Mouse (Mus musculus): Measurements from ENCODE around the gene Clcf1.
"Not testable (repeated sequence)": the region's sequence is repeated elsewhere in the genome, so short reads cannot be mapped to it uniquely, and the experiment has no call there.

Clcf1 gene

DNA sequence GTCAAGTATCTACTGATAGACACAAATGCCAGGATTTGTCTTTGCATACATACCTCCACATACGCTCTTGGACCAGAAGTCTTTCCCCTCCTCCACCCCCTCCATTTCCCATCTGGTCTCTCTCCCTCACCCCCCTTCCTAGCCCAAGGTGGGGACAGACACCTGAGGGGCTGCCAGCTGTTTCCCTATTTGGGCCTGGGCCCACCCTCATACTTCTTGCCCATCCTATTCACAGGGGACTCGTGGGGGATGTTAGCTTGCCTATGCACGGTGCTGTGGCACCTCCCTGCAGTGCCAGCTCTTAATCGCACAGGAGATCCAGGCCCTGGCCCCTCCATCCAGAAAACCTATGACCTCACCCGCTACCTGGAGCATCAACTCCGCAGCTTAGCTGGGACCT lies 5.9 kb downstream of the Clcf1 start:
- DNase-seq: no peak

DNA sequence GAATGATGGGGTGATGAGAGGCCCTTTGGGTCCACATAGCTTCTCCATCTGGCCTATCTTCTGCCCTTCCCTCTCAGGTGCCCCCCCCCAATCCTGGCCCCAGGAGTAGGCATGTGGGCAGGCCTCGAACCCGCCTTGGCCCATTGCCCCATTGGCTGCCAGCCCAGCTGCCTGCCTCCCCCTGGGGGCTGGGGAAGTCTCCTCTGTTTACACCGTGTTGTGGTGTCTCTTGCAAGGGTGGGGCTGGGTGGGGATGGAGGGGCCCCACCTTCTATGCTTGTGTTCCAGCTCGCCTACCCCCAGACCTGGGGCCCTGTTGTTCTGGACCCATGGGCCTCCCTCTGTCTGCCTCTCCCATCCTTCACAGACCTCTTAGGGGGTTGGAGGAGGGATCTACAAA lies 6.4 kb downstream of the Clcf1 start:
- no peak for DNase-seq

DNA sequence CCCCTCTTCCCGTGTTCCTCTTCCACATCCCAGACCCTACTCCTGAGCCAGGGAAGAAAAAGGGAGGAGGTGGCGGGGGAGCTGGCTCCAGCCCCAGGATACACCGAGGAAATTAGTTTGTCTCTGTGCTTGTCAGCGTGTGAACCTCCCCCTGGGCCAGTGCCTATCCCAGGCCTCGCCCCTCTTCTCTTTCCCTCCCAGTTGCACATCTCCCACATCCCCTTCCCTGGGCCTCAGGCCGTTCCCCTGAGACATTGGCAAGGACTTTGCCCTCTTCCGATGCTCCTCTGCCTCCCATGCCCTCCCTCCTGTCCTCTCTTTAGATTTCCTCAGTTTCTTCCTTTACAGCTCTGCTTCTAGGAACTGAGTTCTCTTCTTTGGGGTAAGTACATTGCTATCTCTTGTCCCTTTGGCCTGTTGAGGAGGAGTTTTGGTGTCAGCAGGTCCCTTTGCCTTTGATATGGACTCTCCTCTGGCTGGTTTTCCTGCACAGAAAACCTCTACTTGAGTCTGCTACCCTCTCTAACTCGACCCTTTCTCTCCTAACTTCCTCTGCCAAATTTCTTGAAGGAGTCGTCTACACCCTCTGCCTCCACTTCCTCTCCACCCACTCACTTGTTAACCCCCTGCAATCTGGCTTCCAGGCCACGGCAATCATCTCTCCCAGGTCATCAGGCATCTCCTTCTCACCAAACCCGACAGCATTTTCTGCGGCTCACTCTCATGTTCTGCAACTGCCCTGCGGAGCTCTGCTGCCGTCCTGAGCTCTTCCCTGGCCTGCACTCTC lies 7.1 kb downstream of the Clcf1 start:
- no peak for DNase-seq

DNA sequence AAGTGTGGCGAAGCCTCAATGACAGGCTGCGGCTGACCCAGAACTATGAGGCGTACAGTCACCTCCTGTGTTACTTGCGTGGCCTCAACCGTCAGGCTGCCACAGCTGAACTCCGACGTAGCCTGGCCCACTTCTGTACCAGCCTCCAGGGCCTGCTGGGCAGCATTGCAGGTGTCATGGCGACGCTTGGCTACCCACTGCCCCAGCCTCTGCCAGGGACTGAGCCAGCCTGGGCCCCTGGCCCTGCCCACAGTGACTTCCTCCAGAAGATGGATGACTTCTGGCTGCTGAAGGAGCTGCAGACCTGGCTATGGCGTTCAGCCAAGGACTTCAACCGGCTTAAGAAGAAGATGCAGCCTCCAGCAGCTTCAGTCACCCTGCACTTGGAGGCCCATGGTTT lies 8.1 kb downstream of the Clcf1 start:
- no peak for DNase-seq

DNA sequence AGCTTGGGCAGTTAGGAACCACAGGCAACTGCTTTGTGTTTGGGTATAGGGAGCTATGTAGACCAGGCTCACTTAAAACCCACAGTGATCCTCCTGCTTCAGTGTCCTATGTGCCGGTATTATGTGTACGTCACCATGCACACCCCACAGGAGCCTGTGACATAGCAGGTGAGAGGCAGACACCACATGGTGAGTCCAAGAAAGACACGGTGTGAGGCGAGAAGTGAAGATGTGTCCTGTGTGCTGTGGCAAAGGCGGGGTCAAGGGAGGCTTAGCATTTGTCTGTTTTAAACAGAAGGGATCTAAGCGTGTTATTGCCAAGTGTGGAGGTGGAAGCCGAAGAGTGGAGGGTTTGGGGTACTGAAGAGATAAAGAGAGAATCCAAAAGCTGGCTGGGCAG lies 12.7 kb downstream of the Clcf1 start:
- no peak for DNase-seq

DNA sequence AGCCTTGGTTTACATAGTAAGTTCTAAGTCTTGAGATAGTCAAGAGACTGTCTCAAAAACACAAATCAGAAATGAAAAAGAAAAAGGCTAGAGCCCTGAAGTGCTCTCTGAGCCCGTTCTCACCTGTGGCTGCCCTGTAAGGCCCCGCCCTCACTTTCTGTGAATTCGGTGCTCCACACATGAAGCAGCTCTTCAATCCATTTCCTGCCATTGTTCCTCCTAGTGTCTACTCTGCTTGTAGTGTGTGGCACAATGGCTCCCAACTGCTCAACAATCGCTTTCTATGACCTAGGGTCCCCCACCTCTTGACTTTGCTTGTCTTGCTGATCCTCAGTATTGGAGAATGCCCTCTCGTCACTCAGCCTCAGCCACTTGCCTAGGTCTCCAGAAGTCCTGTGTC lies 13.4 kb downstream of the Clcf1 start:
- no peak for DNase-seq

DNA sequence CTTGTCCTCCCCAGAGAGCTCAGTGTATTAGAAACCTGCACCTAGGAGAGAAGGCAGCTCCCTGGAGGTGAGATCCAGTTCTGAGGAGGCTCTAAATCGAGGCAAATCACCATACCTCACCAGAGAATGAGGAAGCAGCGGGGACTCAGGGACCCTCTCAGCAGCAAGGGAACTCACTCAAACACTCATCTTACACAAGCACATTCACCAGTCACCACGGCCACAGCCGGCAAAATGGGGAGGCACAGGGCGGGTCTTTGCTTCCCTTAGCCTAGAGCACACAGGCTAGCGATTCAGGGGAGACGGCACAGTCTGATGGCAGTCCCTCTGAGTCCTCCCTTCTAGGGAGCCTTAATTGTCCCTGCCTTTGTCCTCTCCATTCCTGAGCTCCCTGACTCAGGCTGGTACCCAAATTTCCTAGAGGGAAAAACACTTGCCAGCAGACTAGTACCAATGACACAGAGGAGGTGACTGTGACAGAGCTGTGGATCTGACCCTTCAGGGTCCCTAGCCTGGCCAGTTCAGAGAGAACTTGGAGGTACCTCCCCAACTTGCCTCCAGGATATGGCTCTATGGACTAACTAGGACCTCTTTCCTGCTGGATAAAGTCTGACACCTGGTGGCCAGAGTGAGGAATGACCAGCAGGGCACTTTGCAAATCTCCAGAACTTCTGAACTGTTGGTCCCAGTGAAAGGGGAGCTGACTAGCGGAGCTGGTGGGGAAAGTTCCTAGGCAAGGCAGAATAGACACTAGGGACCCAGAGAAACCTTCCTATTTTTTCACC lies 14.0 kb downstream of the Clcf1 start:
- DNase-seq: peak; percentile 76

DNA sequence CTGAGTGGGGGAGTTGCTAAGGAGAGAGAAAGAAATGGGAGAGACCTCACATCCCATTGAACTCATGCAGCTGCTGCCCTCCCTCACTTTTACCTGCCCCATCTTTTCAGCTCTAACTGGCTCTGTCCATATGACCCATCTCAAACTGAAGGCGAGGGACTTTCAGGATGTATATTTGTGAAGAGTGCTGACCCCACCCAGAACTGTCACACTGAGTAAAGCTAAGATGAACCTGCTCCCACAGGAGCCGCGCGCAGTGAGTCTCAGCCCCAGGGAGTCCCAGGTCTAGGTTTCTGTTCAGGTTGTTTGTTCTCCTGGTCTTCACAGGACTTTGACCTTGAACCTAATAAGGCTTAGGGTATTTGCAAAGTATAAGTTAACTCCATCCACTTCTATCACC lies 14.9 kb downstream of the Clcf1 start:
- no peak for DNase-seq

DNA sequence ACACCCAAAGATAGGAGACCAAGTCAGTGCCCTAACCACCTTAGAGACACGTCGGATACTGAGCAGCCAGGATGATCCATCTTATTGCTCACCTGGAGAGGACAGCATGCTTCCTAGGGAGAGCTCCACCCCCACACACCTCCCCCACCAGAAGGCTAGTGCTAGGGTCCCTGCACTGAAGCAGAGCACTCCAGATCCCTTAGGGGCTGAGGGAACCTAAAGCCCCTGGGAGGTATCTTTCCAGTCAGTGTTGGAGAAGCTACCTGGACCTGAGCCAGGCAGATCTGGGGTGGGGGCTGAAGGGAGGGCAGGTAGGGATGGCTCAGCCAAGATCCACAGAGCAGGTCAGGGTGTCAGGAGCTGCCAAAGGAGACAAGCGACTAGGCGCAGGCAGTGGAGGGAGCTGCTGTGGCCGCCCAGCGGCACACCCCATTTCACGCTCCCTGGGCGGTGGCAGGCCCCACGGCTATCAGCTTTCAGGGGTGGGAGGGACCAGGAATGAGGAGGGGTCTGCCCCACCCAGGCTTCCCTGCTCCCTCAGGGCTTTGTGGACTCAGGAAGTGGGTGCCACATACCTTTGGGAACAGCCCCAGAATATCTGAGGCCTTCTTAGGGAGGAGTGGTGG lies 15.5 kb downstream of the Clcf1 start:
- DNase-seq: peak; percentile 60

DNA sequence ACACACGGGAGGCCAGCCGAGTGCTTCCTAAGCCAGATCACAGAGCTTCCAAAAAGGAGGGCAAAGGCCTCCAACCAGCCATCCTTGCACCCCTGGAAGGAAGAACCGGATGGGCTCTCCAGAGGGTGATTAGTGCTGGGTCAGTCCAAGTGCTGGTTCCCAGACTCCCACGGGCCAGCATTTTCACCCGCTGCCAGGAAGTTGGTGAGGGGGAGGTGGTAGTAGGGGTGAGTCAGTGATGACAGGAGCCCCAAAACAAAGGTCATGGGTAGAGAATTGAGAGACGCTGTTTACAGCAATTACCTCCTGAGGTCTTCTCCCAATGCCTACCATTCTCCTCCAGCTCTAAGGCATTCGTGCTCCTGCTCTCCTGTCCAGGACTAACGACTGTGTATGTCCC lies 16.4 kb downstream of the Clcf1 start:
- DNase-seq: no peak

DNA sequence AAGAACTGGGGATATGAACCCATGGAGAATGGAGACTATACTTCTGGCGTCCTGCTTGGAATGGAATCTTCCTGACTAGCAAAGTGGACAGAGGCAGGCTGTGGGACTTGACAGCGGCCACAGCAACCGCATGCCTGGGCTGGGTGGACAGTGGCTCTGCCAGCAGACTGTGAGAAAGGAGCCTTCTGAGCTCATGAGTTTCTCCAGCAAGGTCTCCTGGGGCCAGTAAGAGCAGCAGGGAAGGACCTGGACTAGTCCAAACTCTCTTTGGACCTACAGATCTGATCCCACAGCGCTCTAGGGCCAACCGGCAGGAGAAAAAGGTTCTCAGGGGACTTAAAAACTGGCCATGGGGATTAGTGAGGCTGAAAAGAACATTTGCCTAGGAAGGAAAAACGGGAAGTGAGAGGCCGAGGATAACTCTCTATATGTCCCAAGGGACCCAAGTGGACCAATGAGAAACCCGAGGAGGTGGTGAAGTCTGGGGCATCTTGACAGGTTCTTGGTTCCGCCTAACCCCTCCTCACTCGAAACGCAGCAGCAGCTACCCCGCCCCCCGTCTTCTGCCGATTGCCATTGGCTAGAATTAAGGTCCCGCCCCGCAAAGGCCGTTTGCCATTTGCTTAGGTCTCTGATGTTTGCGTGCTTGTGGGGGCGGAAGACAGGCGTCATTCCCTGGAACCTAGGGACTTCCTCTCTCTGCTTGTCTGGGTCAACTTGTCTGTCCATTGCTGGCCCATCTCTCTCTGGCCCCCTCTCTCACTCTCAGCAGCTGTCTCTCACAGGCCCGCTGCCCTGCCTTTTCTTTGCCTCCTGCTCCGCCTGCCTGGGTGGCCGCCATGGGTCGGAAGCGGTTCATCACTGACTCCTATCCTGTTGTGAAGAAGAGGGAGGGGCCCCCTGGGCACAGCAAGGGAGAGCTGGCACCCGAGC lies 17.5 kb downstream of the Clcf1 start, which contains the start of gene Pold4:
Gene Pold4, plus strand, starts transcription at position 647 of the 933 bp plus-strand sequence.
- DNase-seq: peak; percentile 99

DNA sequence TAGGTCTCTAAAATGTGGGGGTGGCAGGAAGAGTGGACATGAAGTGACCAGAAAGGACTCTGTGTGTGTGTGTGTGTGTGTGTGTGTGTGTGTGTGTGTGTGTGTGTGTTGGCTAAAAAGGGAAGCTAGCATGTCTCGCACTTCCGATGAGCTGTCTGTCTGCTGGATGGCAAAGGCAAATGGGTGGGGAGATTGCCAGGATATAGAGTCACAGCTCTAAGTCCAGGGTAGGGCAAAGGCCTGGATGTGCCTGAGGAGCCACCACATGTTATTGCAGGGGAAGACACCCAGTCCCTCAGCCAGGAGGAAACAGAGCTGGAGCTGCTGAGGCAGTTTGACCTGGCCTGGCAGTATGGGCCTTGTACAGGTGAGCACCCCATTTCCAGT lies 18.1 kb downstream of the Clcf1 start:
- no peak for DNase-seq

DNA sequence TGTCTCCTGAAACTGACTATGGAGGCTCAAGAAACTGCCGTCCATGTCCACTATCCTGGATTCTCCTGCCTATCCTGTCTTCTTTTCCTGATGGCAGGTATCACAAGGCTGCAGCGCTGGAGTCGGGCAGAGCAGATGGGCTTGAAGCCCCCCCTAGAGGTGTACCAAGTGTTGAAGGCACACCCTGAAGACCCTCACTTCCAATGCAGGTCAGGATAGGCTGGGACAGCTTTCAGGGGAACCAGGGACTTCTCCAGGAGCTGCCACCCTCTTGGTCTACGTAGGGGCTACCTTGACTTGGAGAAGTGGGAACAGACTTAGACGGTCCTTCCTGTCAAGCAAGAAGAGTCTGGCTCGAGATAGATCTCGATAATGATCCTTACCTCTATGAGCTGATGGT lies 18.6 kb downstream of the Clcf1 start:
- no peak for DNase-seq

DNA sequence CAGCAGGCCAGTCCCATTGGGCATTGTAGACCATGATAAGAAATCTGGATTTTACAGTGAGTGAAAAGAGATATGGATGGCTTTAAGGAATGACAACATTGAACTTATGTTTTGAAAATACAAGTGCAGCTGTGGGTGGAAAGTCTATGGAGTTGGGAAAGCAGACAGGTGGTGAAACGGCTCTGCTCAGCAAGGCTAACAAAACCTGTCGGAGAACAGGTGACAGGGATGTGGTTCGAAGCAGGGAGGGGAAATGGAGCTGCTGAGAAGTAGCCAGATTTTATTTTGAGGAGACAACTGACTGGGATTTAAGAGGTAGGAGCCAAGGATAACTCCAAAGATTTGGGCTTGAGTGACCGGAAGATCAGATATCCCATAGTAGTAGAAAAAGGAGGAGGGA lies 20.5 kb downstream of the Clcf1 start:
- DNase-seq: no peak

DNA sequence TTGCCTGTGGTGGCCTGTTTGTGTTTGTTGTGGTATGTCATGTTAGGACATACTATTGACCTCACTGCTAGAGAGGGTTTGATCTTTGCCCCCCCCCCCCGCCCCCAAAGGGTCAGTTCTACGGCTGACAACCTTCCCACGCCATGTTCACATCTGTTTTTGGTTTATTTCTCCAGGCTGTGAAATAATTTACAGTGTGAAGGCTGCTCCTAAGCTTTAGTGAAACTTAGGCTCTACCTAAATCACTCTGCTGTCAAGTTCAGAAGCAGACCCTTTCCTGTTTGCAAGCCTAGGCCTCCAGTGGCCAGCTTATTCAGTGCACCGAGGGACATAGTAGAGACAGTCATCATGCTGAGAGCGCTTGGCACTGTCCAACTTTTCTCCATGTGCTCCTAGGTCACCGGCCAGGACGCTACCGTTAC lies 26.2 kb downstream of the Clcf1 start:
- DNase-seq: no peak

DNA sequence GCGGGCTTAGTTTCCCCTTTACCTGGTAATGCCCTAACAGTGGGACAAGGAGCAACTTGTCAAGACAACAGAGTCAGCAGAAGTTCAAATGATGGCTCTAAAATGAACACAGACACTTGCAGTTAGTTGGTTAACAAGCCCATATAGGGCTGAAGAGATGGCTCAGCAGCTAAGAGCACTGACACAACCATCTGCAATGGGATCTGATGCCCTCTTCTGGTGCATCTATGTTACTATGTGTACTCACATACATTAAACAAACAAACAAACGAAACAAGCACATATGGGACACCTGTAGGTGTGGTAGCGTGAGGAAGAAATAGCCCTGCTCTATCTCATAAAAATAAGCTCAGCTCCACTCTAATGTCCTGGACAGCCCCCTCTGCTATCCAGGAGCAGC lies 28.4 kb downstream of the Clcf1 start:
- DNase-seq: no peak

DNA sequence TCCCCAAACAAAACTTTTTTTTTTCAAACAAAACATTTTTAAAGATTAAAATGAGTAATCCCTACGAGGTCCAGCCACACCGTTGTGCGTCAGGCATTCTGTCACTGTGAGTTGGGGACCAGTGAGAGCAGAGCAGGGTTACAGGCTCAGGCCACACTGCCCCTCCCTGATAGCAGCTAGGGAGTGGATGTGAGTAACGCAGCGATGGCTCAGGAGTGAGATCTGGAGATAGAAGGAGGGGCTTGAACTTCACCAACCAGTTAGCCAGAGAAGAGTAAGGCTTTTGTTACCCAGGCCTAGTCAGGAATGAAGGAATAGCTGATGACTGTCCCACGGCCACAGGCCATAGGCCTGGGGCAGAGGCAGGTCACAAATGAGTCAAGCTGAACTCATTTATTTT lies 30.7 kb downstream of the Clcf1 start:
- DNase-seq: no peak

DNA sequence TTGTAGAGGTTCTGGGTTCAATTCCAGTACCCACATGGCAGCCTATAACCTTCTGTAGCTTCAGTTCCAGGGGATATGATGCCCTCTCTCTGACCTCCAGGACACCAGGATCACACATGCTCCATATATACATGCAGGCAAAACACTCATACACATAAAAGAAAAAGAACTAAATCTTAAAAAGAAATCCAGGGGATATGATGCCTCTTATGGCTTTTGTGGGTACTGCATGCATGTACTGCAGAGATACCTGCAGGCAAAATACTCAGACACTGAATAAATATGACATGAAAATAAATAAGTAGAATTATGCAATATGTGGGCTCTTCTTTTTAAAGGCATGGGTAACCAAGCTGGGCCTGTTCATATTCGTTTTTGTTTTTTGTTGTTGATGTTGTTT lies 33.0 kb downstream of the Clcf1 start:
- DNase-seq: no peak

DNA sequence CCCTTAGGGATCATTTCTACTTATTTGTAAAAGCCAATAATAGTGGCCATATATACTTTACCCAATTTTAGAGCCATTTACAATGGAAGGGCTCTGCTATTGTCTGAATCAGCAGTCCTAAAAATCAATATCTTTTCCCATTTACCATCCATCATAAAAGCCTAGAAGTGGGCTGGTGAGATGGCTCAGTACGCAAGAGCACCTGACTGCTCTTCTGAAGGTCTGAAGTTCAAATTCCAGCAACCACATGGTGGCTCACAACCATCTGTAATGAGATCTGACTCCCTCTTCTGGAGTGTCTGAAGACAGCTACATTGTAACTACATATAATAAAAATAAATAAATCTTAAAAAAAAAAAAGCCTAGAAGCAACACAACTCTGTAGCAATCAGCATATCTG lies 34.6 kb downstream of the Clcf1 start:
- not testable (repeated sequence) for DNase-seq

DNA sequence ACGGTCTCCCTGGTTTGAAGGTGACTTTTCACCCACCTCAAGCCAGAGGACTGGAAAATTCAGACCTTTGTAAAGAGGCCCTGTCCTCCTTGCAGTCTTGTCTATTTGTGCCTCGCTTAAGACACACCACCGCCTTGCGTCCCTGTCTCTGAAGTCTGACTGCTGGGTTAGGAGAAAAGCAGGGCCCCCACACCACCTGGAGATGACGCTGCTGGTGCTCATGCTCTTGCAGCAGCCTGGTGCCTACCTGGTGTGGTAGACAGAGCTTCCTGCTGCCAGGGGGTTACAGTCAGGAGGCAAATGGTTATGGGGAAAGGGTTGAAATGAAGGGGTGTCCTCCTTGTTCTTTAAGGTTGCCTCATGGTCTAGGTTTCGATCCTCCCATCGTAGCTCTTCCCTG lies 40.2 kb downstream of the Clcf1 start:
- no peak for DNase-seq

DNA sequence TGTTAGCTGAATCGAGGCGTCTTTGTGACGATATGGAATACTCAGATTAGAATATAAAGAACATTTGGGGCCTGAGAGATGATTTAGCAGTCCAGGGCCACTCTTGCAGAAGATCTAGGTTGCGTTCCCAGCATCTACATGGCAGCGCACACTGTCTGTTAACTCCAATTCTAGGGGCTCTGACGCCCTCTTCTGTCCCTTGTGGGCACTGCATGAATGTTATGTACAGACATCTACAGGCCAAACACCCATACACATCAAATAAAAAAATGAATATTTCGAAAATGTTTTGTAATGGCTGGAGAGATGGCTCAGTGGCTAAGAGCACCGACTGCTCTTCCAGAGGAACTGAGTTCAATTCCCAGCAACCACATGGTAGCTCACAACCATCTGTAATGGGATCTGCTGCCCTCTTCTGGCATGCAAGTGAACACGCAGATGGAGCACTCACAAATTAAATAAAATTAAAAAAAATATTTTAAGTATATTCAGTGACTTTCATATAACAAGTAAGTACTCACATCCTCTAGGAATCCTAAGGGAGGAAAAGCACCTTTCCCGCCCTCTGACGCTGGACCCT lies 41.6 kb downstream of the Clcf1 start:
- DNase-seq: no peak

DNA sequence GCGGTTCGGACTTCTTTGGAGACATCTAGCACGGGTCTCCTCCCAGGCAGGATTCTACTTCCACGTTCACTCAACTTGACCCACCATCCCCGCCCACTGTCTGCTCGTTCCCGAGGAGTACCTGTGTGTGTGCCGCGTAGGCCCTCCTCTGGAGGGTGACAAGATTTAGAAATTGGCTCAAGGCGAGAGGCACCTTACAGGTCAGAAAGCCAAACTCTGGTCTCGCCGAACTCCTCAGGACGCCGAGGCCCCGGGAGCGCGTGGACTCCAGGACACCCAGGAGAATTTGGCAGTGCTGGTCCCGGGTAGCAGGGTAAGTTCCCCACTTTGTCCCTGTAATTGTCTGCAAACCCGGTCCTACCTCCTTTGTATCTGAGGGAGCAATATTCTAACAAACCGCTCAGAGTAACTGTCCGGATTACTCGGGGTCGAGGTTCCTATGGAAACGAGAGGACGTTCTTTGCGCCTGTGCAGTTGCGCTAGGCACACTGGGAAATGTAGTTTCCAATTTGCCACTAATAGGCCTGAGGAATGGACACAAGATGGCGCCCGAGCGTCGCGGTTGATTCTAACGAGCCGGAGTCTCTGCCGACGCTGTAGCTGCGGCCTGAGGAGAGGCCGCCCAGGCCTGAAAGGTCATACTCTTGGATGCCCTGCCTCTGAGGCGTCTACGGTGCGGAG lies 43.3 kb downstream of the Clcf1 start:
- peak; percentile 92 for DNase-seq

All from cerebellum, adult 9-11 months (tissue).